Comparison of ENCODE assay signal across 9 mouse cellular contexts in the genomic region with DNA sequence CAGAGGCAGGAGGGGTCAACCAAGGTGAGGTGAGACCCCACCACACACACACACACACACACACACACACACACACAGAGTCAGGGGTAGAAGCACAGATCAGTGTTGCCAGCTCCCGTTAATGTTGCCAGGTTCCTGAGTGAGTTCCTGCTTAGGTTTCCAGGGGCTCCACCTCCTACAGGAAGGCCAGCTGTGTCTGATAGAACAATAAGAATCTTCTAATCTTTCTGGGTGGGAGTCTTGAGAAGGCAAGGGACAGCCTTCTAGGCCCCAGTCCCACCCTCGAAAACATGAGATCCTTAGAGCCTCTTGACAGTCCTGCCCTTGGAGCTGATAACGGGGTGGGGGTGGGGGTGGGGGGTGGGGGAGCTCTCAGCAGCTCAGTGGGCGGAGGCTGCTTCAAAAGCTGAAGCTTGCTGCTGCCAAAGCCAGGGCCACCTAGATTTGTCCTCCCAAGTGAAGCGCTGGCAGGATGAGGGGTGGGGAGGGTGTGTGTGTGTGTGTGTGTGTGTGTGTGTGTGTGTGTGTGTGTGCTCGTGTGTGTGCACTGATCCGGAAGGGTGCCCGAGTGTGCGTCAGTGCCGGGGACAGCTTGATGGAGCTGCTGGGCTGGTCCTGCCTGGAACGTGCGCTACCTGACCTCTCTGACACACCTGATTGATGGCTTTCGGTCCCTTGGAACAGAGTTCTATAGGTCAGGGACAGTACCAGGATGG. TPM values are rescaled to one million over a fixed set of nuclear protein-coding genes. Genes with fewer than 3 reads are reported as not detected.
DNase-seq lines count a peak whose midpoint lies in the region; ATAC-seq lines count a peak whose summit lies in the region.
"Had no signal": no experiment of that assay in that cellular context is flagged by ENCODE, and none has a peak within 500 bp of the region (broad histone marks: within the 10 kb centered on the region; RNA-seq: fewer than 3 reads in every experiment).

No protein-coding gene starts in this region.

- intact Hi-C loops in heart, postnatal 14 days (cut with DNase I) = loop anchor here (10.0 kb wide), 1 partner anchor 246 kb away; no protein-coding TSS in a partner anchor

- H3K4me1 ChIP-seq in neural tube, embryonic 13.5 days (replicated peaks) = peaks cover 36% of the 10 kb centered on the region

- 55% methylated on average over 13 of the region's 13 CpGs for WGBS in neural tube, embryonic 13.5 days

- H3K27ac ChIP-seq in neural tube, embryonic 13.5 days (replicated peaks) = peak overlapping the region; percentile 55

- H3K36me3 ChIP-seq in neural tube, embryonic 13.5 days = no peaks in the 10 kb centered on the region
- H3K36me3 ChIP-seq: embryonic facial prominence, embryonic 12.5 days had no signal

- peak overlapping the region; percentile 88 for H3K4me2 ChIP-seq in neural tube, embryonic 13.5 days
- H3K4me2 ChIP-seq: embryonic facial prominence, embryonic 12.5 days had no signal

- H3K9ac ChIP-seq in neural tube, embryonic 13.5 days = peak overlapping the region; percentile 68; the same call in 1 of the 2 replicates
- H3K9ac ChIP-seq: embryonic facial prominence, embryonic 12.5 days had no signal

- H3K4me3 ChIP-seq in neural tube, embryonic 13.5 days = no peak overlapping the region; the same call in 1 of the 2 replicates
- H3K4me3 ChIP-seq: embryonic facial prominence, embryonic 12.5 days had no signal

- no peaks in the 10 kb centered on the region for H3K9me3 ChIP-seq in neural tube, embryonic 13.5 days
- H3K9me3 ChIP-seq: embryonic facial prominence, embryonic 12.5 days had no signal

- peak; percentile 27 to 63 for DNase-seq in cerebellum, postnatal 14 days
- DNase-seq in cerebellum, adult 9-11 months = no peak
- peak; percentile 65 to 70 for DNase-seq in adrenal gland, postnatal 36 days
- peak; percentile 53 to 63 for DNase-seq in heart, postnatal 14 days
- DNase-seq in kidney, postnatal 25 days = peak; percentile 61 to 90
- no peak for DNase-seq in spleen, adult 18-20 months
- DNase-seq in urinary bladder, adult 18-20 months (ENCODE audit: low spot score in 2 of 2) = no peak

- no peak for ATAC-seq in neural tube, embryonic 13.5 days (ENCODE audit: low read depth)

- peaks cover 5% of the 10 kb centered on the region; the same call in 1 of the 2 replicates for H3K27me3 ChIP-seq in neural tube, embryonic 13.5 days

RNA-seq across cellular contexts. Expression of gene Arl4d, which starts 3.4 kb away (rescaled TPM):
- 10 to 100 TPM; 11.4 to 12.5 TPM for total RNA-seq in adrenal gland, postnatal 36 days (2021)
- total RNA-seq in heart, postnatal 14 days (2021) = 10 to 100 TPM; 28.6 to 29.6 TPM
- 18.1 and 19.8 TPM in 2 replicates for polyA plus RNA-seq in neural tube, embryonic 13.5 days (2015; fragmentation: Nextera tagmentation; extraction: Ambion mirVana)

RNA-seq across cellular contexts. Expression of gene Rdm1, which starts 41.7 kb away (rescaled TPM):
- total RNA-seq in adrenal gland, postnatal 36 days (2021) = 10 to 100 TPM; 24.0 to 31.6 TPM
- 10 to 100 TPM; 32.1 to 35.6 TPM for total RNA-seq in heart, postnatal 14 days (2021)
- 16.0 and 16.4 TPM in 2 replicates for polyA plus RNA-seq in neural tube, embryonic 13.5 days (2015; fragmentation: Nextera tagmentation; extraction: Ambion mirVana)

Comparison
In these comparisons a context has a peak if more than half of its experiments do, and no peak if none do; other contexts are left out.
1. DNase-seq: peak in cerebellum, postnatal 14 days (2 of 2), adrenal gland, postnatal 36 days (2 of 2), heart, postnatal 14 days (2 of 2) and kidney, postnatal 25 days (2 of 2); none in cerebellum, adult 9-11 months (single experiment), spleen, adult 18-20 months (0 of 2) and urinary bladder, adult 18-20 months (0 of 2).